Mouse (Mus musculus) lung, postnatal 36 days (tissue): ENCODE measurements at regions not wholly inside any gene's neighbourhood (a gene's known extent, or its start where the extent isn't known, plus 50 kb on each side); places are given as distances from the start of the nearest gene placed in this dataset.
A peak's percentile ranks its signal among the peaks of the same experiment; 100 is the strongest.
"Not testable (repeated sequence)": the region's sequence is repeated elsewhere in the genome, so short reads cannot be mapped to it uniquely, and the experiment has no call there.

Experiments
- DNase-seq: peaks from one replicate; pipeline ENCODE4 v3.0.0; 2022; ENCODE audit warnings: mixed read lengths

DNA sequence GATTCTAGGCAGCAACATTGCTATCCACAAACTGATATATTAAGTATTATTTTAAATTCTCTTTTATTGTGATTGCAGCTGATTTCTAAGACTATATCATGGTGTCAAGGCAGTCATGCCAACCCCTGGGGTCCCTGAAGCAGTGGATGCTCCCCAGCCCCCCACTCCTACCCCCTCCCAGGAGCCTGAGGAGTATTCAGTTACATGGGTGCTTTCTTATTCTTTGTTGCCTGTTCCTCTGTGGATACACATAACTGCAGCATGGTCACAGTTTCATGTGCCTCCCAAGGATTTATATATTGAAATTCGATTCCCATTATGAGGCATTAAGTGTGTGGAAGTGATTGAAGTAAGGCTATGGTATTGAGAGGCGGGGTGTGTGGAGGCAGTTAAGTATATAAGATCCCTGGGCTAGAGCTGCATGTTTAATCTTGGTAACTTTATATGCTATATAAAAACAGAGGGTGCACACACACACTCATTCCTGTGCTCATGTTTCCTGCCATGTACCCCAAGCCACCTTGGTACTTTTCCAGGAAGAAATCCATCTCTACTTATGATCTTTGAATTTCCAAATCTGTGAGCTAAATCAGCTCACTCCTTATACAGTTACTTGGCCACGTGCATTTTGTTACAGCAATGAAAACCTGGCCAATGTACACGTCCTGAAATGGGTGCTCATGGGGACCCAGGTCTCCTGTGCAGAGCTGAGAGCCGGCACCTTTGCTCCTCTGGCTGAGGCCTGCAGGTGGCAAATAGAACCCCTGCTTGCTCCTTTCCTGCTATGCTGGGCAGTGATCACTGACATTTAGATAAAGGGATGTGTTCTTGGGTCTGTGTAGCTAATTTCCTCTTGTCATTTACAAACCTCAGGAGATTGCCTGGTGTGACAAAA lies 259.0 kb downstream of the Nek10 start:
- DNase-seq: no peak

DNA sequence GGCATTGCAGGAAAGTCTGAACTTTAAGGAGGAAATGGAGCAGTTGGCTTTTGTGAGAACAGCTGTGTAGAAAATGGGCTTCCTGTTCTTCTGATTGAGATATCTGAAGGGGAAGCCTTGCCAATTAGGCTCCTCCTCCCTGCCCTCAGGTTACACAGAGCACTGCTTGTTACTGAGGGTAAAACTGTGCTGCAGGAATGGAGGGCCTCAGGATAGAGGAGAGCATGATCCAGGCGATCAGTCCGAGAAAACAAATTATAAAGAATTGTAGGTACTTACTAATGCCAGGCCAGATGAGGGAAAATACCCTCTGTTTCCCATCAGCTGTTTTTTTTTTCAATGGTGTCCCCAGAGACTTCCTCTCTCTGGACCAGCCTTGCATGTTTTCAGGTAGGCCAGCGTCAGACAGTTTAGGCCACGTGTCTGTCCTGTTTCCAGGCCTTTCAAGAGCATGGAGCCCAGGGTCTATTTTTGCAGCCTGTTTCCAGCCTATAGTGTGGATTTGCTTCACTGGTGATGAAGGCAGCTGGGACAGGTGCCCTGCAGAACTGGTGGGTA lies 259.7 kb downstream of the Nek10 start:
- peak; percentile 32 for DNase-seq

GRCm38 (mm10) chr14:15064991-15065525 lies 261.8 kb downstream of the Nek10 start:
- DNase-seq: peak; percentile 9

- DNase-seq: peak; percentile 13
Measured at GRCm38 (mm10) chr14:15075877-15076276, 272.7 kb downstream of the Nek10 start.

GRCm38 (mm10) chr14:15082889-15083288 lies 279.7 kb downstream of the Nek10 start:
- DNase-seq: no peak

DNA sequence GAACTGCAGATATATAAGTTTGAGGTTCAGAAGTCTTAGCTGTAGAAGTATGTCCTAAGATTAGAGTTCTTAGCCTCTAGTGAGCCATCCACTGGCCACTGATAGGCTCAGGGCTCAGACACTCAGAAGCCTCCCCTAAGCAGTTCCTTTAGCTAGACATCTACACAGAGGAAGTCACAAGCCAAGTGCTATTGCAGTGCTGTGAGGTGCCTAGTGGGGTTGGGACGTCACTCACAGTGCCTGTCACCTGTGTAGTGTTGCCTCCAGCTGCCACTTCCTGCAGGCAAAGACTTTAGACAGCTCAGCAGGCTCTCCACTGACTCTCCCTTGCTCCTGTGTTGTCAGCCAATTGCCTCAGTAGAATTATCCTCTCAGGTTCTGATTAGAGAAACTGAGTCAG lies 280.6 kb downstream of the Nek10 start:
- DNase-seq: no peak

GRCm38 (mm10) chr14:15087061-15087460 lies 283.8 kb downstream of the Nek10 start:
- no peak for DNase-seq

- no peak for DNase-seq
Measured at GRCm38 (mm10) chr14:15096865-15097264, 293.6 kb downstream of the Nek10 start.

DNA sequence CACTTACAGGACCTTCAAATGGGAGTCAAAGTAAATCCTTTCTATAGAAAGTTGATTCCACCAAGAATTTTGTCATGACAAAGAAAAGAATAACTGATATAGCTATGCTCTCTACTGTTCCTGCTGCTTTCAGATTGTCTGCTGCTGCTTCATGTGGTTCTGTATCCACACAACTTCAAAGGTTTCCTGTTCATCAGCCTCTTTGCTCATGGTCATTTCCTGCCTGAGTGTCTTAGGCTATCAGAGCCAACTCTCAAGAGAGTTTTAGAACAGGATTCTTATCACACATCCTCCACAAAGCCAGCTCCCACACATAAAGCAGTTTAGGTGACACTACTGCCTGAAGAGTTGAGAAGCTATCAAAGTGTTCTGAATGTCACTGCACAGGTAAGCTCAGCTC lies 296.7 kb downstream of the Nek10 start:
- DNase-seq: no peak

GRCm38 (mm10) chr14:15107795-15108321 lies 304.6 kb downstream of the Nek10 start:
- no peak for DNase-seq

DNA sequence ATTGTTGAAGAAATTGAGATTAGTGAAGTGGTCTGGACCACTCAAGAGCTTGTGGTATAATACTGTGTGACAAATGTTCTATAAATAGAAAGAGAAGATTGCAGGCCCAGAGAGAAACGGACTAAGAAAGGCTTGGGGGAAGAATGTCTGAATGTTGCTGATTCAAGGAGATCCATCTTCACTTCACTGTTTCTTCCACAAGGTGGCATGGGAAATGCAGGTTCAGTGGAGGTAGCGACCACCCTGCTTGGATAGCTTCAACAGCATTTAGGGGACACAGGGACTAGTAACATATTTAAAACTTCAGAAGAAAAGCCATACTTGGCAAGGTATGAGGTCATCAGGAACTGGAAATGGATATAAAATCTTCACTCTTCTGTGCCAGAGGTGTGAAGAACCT lies 316.5 kb downstream of the Nek10 start:
- DNase-seq: no peak

- DNase-seq: no peak
Measured at GRCm38 (mm10) chr14:15128157-15128556, 310.6 kb downstream of the Lrrc3b start.

DNA sequence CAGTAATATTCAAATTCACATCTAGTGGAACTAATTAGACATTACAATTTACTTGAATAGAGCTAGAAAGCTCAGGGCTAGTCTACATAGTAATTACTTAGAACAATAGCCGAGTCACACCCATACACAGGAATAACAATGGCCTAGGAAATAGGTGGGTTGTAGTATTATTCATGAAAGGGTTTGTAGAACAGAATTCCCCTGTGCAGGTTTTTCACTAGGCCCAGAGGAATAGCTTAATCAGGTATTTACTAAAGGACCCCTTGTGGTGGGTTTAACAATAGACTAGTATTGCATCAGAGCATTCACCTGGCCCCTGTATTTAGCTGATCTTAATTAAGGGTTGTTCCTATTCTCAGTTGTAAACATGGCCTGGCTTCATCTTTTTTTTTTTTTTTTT lies 297.9 kb downstream of the Lrrc3b start:
- not testable (repeated sequence) for DNase-seq

- DNase-seq: no peak
Measured at GRCm38 (mm10) chr14:15142839-15143238, 295.9 kb downstream of the Lrrc3b start.

- DNase-seq: no peak
Measured at GRCm38 (mm10) chr14:15148516-15148915, 290.3 kb downstream of the Lrrc3b start.
